Mouse (Mus musculus) limb, embryonic 15.5 days (tissue): ENCODE measurements at regions not wholly inside any gene's neighbourhood (a gene's known extent, or its start where the extent isn't known, plus 50 kb on each side); places are given as distances from the start of the nearest gene placed in this dataset.
A peak's percentile ranks its signal among the peaks of the same experiment; 100 is the strongest.

Experiments used
- ATAC-seq: fragments of 200-750 bp; cut with Nextera tagmentation; 2 replicates; pipeline ENCODE4 v1.8.0; 2017; ENCODE audit warnings: low read depth, moderate TSS enrichment; ENCODE audit not compliant: insufficient number of reproducible peaks, low FRiP score, low TSS enrichment
- H3K27ac ChIP-seq: fragments of 300-500 bp; sonication (generic); 2 replicates; pipeline ENCODE4 v1.5.1; 2015; ENCODE audit warnings: moderate library complexity, mild to moderate bottlenecking, inconsistent platforms
- H3K27me3 ChIP-seq: fragments of 300-500 bp; sonication (generic); 2 replicates; pipeline ENCODE4 v1.6.1; 2015; ENCODE audit warnings: inconsistent platforms
- H3K36me3 ChIP-seq: fragments of 300-500 bp; sonication (generic); 2 replicates; pipeline ENCODE4 v1.6.1; 2015; ENCODE audit warnings: inconsistent platforms
- H3K4me1 ChIP-seq: fragments of 300-500 bp; sonication (generic); 2 replicates; pipeline ENCODE4 v1.6.1; 2015; ENCODE audit warnings: inconsistent platforms
- H3K4me2 ChIP-seq: fragments of 300-500 bp; sonication (generic); 2 replicates; pipeline ENCODE4 v1.6.1; 2015; ENCODE audit warnings: mild to moderate bottlenecking, inconsistent platforms
- H3K4me3 ChIP-seq: fragments of 300-500 bp; sonication (generic); 2 replicates; pipeline ENCODE4 v1.5.1; 2015; ENCODE audit warnings: mild to moderate bottlenecking, inconsistent platforms
- H3K9ac ChIP-seq: fragments of 300-500 bp; sonication (generic); 2 replicates; pipeline ENCODE4 v1.6.1; 2015; ENCODE audit warnings: inconsistent platforms
- H3K9me3 ChIP-seq: fragments of 300-500 bp; sonication (generic); 2 replicates; pipeline ENCODE4 v1.6.1; 2016; ENCODE audit warnings: inconsistent platforms
- WGBS: fragments of 180-500 bp; shearing (Covaris S2); methylation state at CpG from one replicate; pipeline ENCODE4 v1.1.7; 2015; 5-methylcytosine and 5-hydroxymethylcytosine counted together

GRCm38 (mm10) chr5:74121861-74122630 is 53.8 kb upstream of the Usp46 start:
- 57% methylated on average over 9 of the region's 9 CpGs for WGBS
- Histone ChIP-seq H3K4me2 (no peak overlapping the region), H3K4me1 (peaks cover 7% of the 10 kb centered on the region; the same call in 1 of the 2 replicates), H3K9ac (no peak overlapping the region), H3K27me3 (no peaks in the 10 kb centered on the region), H3K27ac (peak overlapping the region; percentile 38; the same call in 1 of the 2 replicates), H3K9me3 (no peaks in the 10 kb centered on the region), H3K4me3 (no peak overlapping the region), H3K36me3 (no peaks in the 10 kb centered on the region)
- peak; percentile 80; the same call in 1 of the 2 replicates for ATAC-seq

- 62% methylated on average over 32 of the region's 32 CpGs for WGBS
- peak overlapping the region; percentile 38 for H3K4me3 ChIP-seq
- ATAC-seq: peak; percentile 81; the same call in 1 of the 2 replicates
- peak overlapping the region; percentile 41 for H3K4me2 ChIP-seq
- no peak overlapping the region for H3K9ac ChIP-seq
- no peaks in the 10 kb centered on the region for H3K27me3 ChIP-seq
- no peaks in the 10 kb centered on the region for H3K9me3 ChIP-seq
- H3K36me3 ChIP-seq: no peaks in the 10 kb centered on the region
- peaks cover 7% of the 10 kb centered on the region; the same call in 1 of the 2 replicates for H3K4me1 ChIP-seq
- H3K27ac ChIP-seq: peak overlapping the region; percentile 50; the same call in 1 of the 2 replicates
Observed at GRCm38 (mm10) chr5:74126015-74126896, 58.0 kb upstream of the Usp46 start.

GRCm38 (mm10) chr5:74127518-74127917 is 59.3 kb upstream of the Usp46 start:
- Histone ChIP-seq H3K4me3 (no peak overlapping the region), H3K9me3 (no peaks in the 10 kb centered on the region), H3K36me3 (no peaks in the 10 kb centered on the region), H3K9ac (no peak overlapping the region), H3K4me2 (no peak overlapping the region), H3K27me3 (no peaks in the 10 kb centered on the region), H3K4me1 (no peaks in the 10 kb centered on the region), H3K27ac (no peak overlapping the region)
- WGBS: 96% methylated on average over 6 of the region's 6 CpGs
- no peak for ATAC-seq

DNA sequence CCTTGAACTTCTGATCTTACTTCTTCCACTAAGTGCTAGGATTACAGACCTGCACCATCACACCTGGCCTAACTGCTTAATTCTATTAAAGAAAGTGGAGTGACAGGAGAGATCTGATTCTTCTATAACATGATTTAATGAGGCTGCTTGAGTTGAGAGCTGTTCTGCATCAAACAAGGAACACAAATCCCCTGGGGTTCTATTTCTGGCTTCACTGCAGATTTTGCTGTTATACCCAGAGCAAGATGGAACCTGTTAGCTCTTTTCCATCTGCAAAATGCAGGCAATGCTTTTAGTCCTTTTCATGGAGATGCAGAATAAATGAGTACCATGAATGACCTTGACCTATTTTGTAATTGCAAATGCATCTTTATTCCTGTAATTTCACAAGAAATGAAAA is 61.4 kb upstream of the Usp46 start:
- no peaks in the 10 kb centered on the region for H3K4me1 ChIP-seq
- no peak overlapping the region for H3K9ac ChIP-seq
- H3K9me3 ChIP-seq: no peaks in the 10 kb centered on the region
- no peak overlapping the region for H3K27ac ChIP-seq
- ATAC-seq: no peak
- H3K4me2 ChIP-seq: no peak overlapping the region
- H3K36me3 ChIP-seq: no peaks in the 10 kb centered on the region
- no peaks in the 10 kb centered on the region for H3K27me3 ChIP-seq
- no peak overlapping the region for H3K4me3 ChIP-seq

GRCm38 (mm10) chr5:74132671-74133070 is 62.4 kb upstream of the Rasl11b start:
- no peaks in the 10 kb centered on the region for H3K4me1 ChIP-seq
- no peak overlapping the region for H3K4me2 ChIP-seq
- ATAC-seq: no peak
- no peaks in the 10 kb centered on the region for H3K27me3 ChIP-seq
- H3K36me3 ChIP-seq: no peaks in the 10 kb centered on the region
- no peak overlapping the region for H3K4me3 ChIP-seq
- WGBS: 29% methylated on average over 8 of the region's 8 CpGs
- no peaks in the 10 kb centered on the region for H3K9me3 ChIP-seq
- H3K9ac ChIP-seq: no peak overlapping the region
- H3K27ac ChIP-seq: no peak overlapping the region

DNA sequence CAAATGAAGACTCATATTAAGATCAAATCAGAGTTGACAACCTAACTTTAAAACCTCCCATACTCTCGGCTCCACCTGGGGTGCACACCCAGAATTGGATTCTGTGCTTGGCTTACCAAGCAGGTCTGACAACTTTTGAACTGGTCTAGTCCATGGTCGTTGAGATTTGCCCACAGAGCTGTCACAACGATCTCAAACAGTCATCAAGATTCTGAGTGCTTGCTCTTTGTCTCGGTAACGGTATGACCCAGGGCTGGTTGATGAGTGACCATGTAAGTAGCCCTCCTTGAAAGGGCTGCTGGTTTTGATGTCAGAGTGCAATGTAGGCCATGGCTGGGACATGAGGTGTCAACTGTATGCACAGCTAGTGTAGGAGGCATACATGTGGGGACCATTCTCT is 58.7 kb upstream of the Rasl11b start:
- Histone ChIP-seq H3K4me2 (no peak overlapping the region), H3K27me3 (no peaks in the 10 kb centered on the region), H3K9me3 (no peaks in the 10 kb centered on the region), H3K4me1 (no peaks in the 10 kb centered on the region), H3K27ac (no peak overlapping the region), H3K4me3 (no peak overlapping the region), H3K36me3 (no peaks in the 10 kb centered on the region), H3K9ac (no peak overlapping the region)
- no peak for ATAC-seq
- WGBS: 62% methylated on average over 5 of the region's 5 CpGs

DNA sequence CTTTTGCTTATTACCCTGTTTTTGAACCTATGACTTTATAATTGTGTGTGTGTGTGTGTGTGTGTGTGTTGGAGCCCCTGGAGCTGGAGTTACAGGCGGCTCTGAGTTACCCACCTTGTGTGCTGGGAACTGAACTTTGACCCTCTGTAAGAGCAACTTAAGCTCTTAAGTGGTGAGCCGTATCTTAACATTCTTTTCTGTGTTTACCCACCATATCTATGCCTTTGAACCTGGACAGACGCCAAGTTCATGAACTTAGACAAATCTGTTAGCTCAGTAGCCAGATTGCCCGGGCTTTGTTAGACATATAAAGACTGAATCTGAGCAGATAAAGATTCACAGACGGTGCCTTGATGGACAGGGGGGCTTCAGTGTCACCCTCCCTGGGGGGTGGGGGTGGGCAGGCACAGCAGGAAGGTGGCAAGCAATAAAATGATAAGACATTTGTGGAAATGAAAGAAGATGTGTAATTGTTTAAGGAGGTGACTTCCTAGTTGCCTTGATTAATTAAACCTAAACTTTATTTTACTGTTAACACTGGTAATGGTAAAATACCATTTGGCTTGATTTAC is 58.1 kb upstream of the Rasl11b start:
- H3K9ac ChIP-seq: no peak overlapping the region
- H3K4me1 ChIP-seq: no peaks in the 10 kb centered on the region
- H3K4me2 ChIP-seq: no peak overlapping the region
- no peak for ATAC-seq
- no peaks in the 10 kb centered on the region for H3K27me3 ChIP-seq
- WGBS: 44% methylated on average over 5 of the region's 5 CpGs
- H3K27ac ChIP-seq: no peak overlapping the region
- no peaks in the 10 kb centered on the region for H3K36me3 ChIP-seq
- H3K9me3 ChIP-seq: no peaks in the 10 kb centered on the region
- H3K4me3 ChIP-seq: no peak overlapping the region

GRCm38 (mm10) chr5:74143994-74144393 is 51.1 kb upstream of the Rasl11b start:
- ATAC-seq: no peak
- H3K4me2 ChIP-seq: no peak overlapping the region
- WGBS: 88% methylated on average over 4 of the region's 4 CpGs

GRCm38 (mm10) chr5:74144765-74145164 is 50.3 kb upstream of the Rasl11b start:
- no peak overlapping the region for H3K9ac ChIP-seq
- no peak overlapping the region for H3K4me3 ChIP-seq
- no peaks in the 10 kb centered on the region for H3K9me3 ChIP-seq
- no peaks in the 10 kb centered on the region for H3K27me3 ChIP-seq
- 72% methylated on average over 5 of the region's 5 CpGs for WGBS
- no peak overlapping the region for H3K4me2 ChIP-seq
- H3K27ac ChIP-seq: no peak overlapping the region
- H3K36me3 ChIP-seq: no peaks in the 10 kb centered on the region
- ATAC-seq: no peak
- no peaks in the 10 kb centered on the region for H3K4me1 ChIP-seq

More at GRCm38 (mm10) chr5:74143994-74144393, 51.1 kb upstream of the Rasl11b start:
- Histone ChIP-seq H3K4me3 (no peak overlapping the region), H3K9me3 (no peaks in the 10 kb centered on the region), H3K4me1 (no peaks in the 10 kb centered on the region), H3K9ac (no peak overlapping the region), H3K27me3 (no peaks in the 10 kb centered on the region), H3K27ac (no peak overlapping the region), H3K36me3 (no peaks in the 10 kb centered on the region)
